Mouse (Mus musculus) midbrain, embryonic 14.5 days (tissue): ENCODE measurements at regions not wholly inside any gene's neighbourhood (a gene's known extent, or its start where the extent isn't known, plus 50 kb on each side); places are given as distances from the start of the nearest gene placed in this dataset.

Experiments used
- ATAC-seq: fragments of 200-750 bp; cut with Nextera tagmentation; 2 replicates; pipeline ENCODE4 v1.8.0; 2017; ENCODE audit warnings: moderate number of reproducible peaks, moderate library complexity; ENCODE audit not compliant: low FRiP score, low TSS enrichment
- DNase-seq: peaks from one replicate; pipeline ENCODE4 v3.0.0-alpha.2; 2015
- H3K27ac ChIP-seq: fragments of 300-500 bp; sonication (generic); replicated peaks from 2 replicates; pipeline ENCODE4 v1.5.1; 2014; ENCODE audit warnings: mild to moderate bottlenecking, low read depth, low read length, moderate library complexity
- H3K27me3 ChIP-seq: fragments of 300-500 bp; sonication (generic); 2 replicates; pipeline ENCODE4 v1.6.1; 2014; ENCODE audit warnings: low read length, control low read depth, mixed read lengths; ENCODE audit not compliant: control insufficient read depth, insufficient read depth
- H3K36me3 ChIP-seq: fragments of 300-500 bp; sonication (generic); 2 replicates; pipeline ENCODE4 v1.6.1; 2014; ENCODE audit warnings: low read length, control low read depth; ENCODE audit not compliant: control insufficient read depth, insufficient read depth
- H3K4me1 ChIP-seq: fragments of 300-500 bp; sonication (generic); 2 replicates; pipeline ENCODE4 v1.6.1; 2014; ENCODE audit warnings: mild to moderate bottlenecking, antibody characterized with exemption, low read length, control low read depth; ENCODE audit not compliant: control insufficient read depth, insufficient read depth
- H3K4me2 ChIP-seq: fragments of 300-500 bp; sonication (generic); 2 replicates; pipeline ENCODE4 v1.6.1; 2014; ENCODE audit warnings: mild to moderate bottlenecking, low read length, moderate library complexity
- H3K4me3 ChIP-seq: fragments of 300-500 bp; sonication (generic); replicated peaks from 2 replicates; pipeline ENCODE4 v1.5.1; 2014; ENCODE audit warnings: low read depth, low read length
- H3K9ac ChIP-seq: fragments of 300-500 bp; sonication (generic); replicated peaks from 2 replicates; pipeline ENCODE4 v1.6.1; 2014; ENCODE audit warnings: mild to moderate bottlenecking, low read length, moderate library complexity
- H3K9me3 ChIP-seq: fragments of 300-500 bp; sonication (generic); 2 replicates; pipeline ENCODE4 v1.6.1; 2016; ENCODE audit warnings: low read length, control low read depth, mixed read lengths; ENCODE audit not compliant: control insufficient read depth
- WGBS: fragments of 180-500 bp; shearing (Covaris S2); extraction: QIAGEN DNeasy Blood & Tissue Kit; methylation state at CpG from one replicate; pipeline ENCODE4 v1.1.7; 2014; 5-methylcytosine and 5-hydroxymethylcytosine counted together

- 70% methylated on average over 3 of the region's 3 CpGs for WGBS
- ATAC-seq (no peak), DNase-seq (no peak)
Observed at GRCm38 (mm10) chr12:91915486-91915885, 66.5 kb upstream of the Sel1l start.

GRCm38 (mm10) chr12:91910529-91910928 lies 61.6 kb upstream of the Sel1l start:
- WGBS, result 82% methylated on average over 8 of the region's 8 CpGs
- Histone ChIP-seq H3K27ac (no peak overlapping the region), H3K4me1 (no peaks in the 10 kb centered on the region), H3K36me3 (no peaks in the 10 kb centered on the region), H3K4me3 (no peak overlapping the region), H3K4me2 (no peak overlapping the region), H3K9ac (no peak overlapping the region), H3K9me3 (0 out of 2 replicates have a peak, but pooled peaks cover 3% of the 10 kb centered on the region), H3K27me3 (no peaks in the 10 kb centered on the region)
- ATAC-seq (no peak), DNase-seq (no peak)

More at GRCm38 (mm10) chr12:91915486-91915885, 66.5 kb upstream of the Sel1l start:
- H3K27me3 ChIP-seq, result no peaks in the 10 kb centered on the region
- H3K9me3 ChIP-seq, result no peaks in the 10 kb centered on the region
- no peak overlapping the region for H3K9ac ChIP-seq
- no peaks in the 10 kb centered on the region for H3K36me3 ChIP-seq
- H3K27ac ChIP-seq, result 0 out of 2 replicates have a peak overlapping the region, but pooled peaks have one; percentile 32
- no peaks in the 10 kb centered on the region for H3K4me1 ChIP-seq
- no peak overlapping the region for H3K4me3 ChIP-seq
- H3K4me2 ChIP-seq, result no peak overlapping the region
